Mouse (Mus musculus): ENCODE results near the gene Prlr. TPM values are rescaled to one million over a fixed set of nuclear protein-coding genes. Genes with fewer than 3 reads are reported as not detected.

The Prlr gene
- total and polyA plus RNA-seq, 2 experiments from 2014 or later: 2.3 to 4.8 TPM

DNA sequence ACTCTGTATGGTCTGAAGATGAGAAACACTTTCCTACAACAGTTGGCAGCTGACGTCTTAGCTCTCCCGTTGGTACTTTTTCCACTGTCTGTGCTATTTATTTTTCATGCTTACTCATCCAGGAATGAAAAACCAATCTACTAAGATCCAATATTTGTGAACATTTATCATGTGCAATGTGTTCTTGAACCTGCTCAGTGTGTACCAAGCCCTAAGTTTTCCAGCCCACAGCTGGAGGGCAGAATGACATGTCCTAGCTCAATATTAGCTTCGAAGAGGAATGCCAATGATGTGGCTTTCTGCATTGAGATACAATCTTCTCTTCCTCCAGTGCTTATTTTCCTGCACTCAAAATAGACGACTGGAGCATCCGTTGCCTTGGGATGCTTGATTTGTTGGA, 24.0 kb downstream of the Prlr start:
- Histone ChIP-seq H3K27me3 (ENCODE audit: insufficient read depth, low read length) (no peaks in the 10 kb centered on the region), H3K4me2 (ENCODE audit: low read depth, low read length, poor library complexity, severe bottlenecking) (no peak overlapping the region), H3K9me3 (ENCODE audit: low read length) (no peaks in the 10 kb centered on the region), H3K36me3 (ENCODE audit: insufficient read depth, low read length) (no peaks in the 10 kb centered on the region), H3K4me3 (ENCODE audit: low read depth, low read length) (no peak overlapping the region), H3K9ac (replicated peaks; ENCODE audit: low read length, poor library complexity, severe bottlenecking) (no peak overlapping the region), H3K4me1 (ENCODE audit: insufficient read depth, low read length) (no peaks in the 10 kb centered on the region), H3K27ac (ENCODE audit: low read depth, low read length) (no peak overlapping the region)
- 88% methylated on average over 5 of the region's 5 CpGs for WGBS
- no peak for ATAC-seq (ENCODE audit: low FRiP score)
- TF ChIP-seq CTCF (IDR thresholded peaks at IDR 0.05): no peak
- no peak for DNase-seq (ENCODE audit: low spot score)

DNA sequence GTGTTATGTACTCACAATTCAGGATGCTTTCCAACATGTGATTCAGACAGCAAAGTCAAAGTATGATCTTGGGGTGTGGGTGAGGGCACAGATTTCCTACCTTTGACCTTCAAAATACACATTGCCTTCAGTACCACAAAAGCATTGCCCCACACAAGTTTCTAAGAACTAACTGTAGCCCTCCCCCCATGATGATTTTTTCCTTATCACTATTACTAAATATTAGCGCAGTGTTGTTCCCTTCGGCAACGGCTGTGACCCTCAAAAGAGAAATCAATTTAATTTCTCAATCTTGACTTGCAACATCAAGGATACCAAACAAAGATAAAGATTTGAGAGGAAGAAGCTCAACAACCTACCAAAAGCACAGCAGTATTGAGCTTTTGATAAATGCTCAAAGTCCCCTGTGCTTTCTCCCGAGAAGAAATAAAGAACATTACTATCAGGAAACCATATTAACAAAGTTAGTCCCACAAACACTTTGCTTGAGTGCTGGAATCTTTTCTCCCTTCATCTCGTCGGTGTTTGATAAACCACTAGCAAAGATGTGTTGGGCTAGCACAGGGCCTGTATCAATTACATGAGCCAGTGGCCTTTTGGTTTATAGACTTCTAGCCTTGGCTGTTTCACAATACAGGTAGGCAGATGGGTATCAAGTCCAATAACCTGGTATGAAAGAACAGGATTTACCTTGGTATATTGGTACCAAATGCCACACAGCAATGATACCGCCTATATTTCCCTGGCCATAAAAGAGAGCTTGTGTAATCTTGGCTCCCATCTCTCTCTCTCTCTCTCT, 25.7 kb downstream of the Prlr start:
- WGBS: 94% methylated on average over 7 of the region's 7 CpGs
- Histone ChIP-seq H3K4me1 (ENCODE audit: insufficient read depth, low read length) (no peaks in the 10 kb centered on the region), H3K4me2 (ENCODE audit: low read depth, low read length, poor library complexity, severe bottlenecking) (no peak overlapping the region), H3K27me3 (ENCODE audit: insufficient read depth, low read length) (no peaks in the 10 kb centered on the region), H3K9ac (replicated peaks; ENCODE audit: low read length, poor library complexity, severe bottlenecking) (no peak overlapping the region), H3K9me3 (ENCODE audit: low read length) (no peaks in the 10 kb centered on the region), H3K4me3 (ENCODE audit: low read depth, low read length) (no peak overlapping the region), H3K36me3 (ENCODE audit: insufficient read depth, low read length) (no peaks in the 10 kb centered on the region), H3K27ac (ENCODE audit: low read depth, low read length) (no peak overlapping the region)
- no peak for TF ChIP-seq CTCF (IDR thresholded peaks at IDR 0.05)
- DNase-seq (ENCODE audit: low spot score) (no peak), ATAC-seq (ENCODE audit: low FRiP score) (no peak)

DNA sequence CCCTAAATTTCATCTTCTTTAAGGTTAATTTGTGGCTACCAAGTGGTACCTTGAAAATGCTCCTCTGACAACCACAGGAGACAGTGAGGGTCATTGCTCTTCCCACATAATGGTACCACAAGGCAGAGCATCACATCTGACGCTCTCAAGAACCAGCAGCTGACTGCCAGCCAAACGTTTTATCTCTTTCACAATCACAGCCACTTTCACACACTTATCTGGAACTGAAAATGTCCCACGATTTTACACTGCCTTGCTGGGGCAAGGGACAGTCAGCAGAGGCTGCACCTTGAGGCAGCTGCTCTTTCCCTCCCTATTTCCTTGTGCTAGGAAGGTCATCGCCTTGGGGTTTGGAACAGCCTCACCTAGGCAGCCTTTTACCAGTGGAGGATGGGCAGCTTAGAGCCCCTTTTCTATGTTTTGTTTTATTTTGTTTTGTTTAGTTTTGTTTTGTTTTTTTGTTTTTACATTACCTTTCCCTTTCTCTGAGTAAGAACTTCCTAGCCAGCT, 33.3 kb downstream of the Prlr start:
- Histone ChIP-seq H3K4me3 (ENCODE audit: low read depth, low read length) (no peak overlapping the region), H3K27me3 (ENCODE audit: insufficient read depth, low read length) (no peaks in the 10 kb centered on the region), H3K36me3 (ENCODE audit: insufficient read depth, low read length) (no peaks in the 10 kb centered on the region), H3K27ac (ENCODE audit: low read depth, low read length) (no peak overlapping the region), H3K9me3 (ENCODE audit: low read length) (no peaks in the 10 kb centered on the region), H3K4me1 (ENCODE audit: insufficient read depth, low read length) (no peaks in the 10 kb centered on the region), H3K4me2 (ENCODE audit: low read depth, low read length, poor library complexity, severe bottlenecking) (no peak overlapping the region), H3K9ac (replicated peaks; ENCODE audit: low read length, poor library complexity, severe bottlenecking) (no peak overlapping the region)
- TF ChIP-seq CTCF (IDR thresholded peaks at IDR 0.05): no peak
- 63% methylated on average over 4 of the region's 4 CpGs for WGBS
- ATAC-seq (ENCODE audit: low FRiP score) (no peak), DNase-seq (ENCODE audit: low spot score) (no peak)

DNA sequence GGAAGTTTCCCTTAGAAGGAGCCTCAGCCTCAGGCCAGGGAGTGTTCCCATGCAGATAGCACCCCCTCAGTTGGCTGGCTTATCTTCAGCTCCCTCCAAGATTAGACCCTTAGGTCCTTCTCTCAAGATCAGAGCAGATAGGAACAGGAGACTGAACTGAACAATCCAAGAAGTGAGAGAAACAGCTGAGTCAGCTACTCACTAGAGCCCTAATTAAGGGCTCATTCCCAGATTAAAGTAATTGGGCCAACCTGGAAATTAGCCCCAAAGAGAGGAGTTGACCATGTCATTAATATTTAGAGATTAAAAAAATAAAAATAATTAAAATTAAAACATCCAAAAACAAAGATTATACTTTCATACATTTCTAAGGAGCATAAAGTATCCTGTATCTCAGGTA, 35.0 kb downstream of the Prlr start:
- ATAC-seq (ENCODE audit: low FRiP score) (no peak), DNase-seq (ENCODE audit: low spot score) (no peak)
- H3K9ac ChIP-seq (replicated peaks; ENCODE audit: low read length, poor library complexity, severe bottlenecking): no peak overlapping the region
- H3K4me3 ChIP-seq (ENCODE audit: low read depth, low read length): no peak overlapping the region
- H3K4me1 ChIP-seq (ENCODE audit: insufficient read depth, low read length): no peaks in the 10 kb centered on the region
- no peak overlapping the region for H3K27ac ChIP-seq (ENCODE audit: low read depth, low read length)
- TF ChIP-seq CTCF (IDR thresholded peaks at IDR 0.05): no peak
- no peaks in the 10 kb centered on the region for H3K9me3 ChIP-seq (ENCODE audit: low read length)
- H3K36me3 ChIP-seq (ENCODE audit: insufficient read depth, low read length): no peaks in the 10 kb centered on the region
- H3K4me2 ChIP-seq (ENCODE audit: low read depth, low read length, poor library complexity, severe bottlenecking): no peak overlapping the region
- H3K27me3 ChIP-seq (ENCODE audit: insufficient read depth, low read length): no peaks in the 10 kb centered on the region

DNA sequence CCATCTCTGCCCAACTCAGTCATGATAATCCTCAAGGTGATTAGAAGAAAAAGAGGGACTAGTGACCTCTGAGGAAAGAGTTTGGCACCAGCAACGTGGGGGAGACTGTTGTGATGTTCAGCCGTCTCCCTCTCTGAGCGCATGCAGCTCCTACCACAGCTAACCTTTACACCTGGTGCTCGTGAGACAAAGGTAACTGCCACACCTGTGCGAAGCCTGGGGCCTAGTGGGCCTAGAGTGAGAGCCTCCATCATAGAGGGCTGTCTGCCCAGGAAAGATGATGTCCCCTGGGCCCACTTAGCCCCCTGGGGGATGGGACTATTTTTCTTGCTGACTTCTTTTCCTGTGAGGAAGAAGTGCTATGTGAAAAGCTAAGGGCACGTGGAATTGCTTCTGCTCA, 36.2 kb downstream of the Prlr start:
- 83% methylated on average over 6 of the region's 6 CpGs for WGBS
- H3K9me3 ChIP-seq (ENCODE audit: low read length): no peaks in the 10 kb centered on the region
- TF ChIP-seq CTCF (IDR thresholded peaks at IDR 0.05): no peak
- no peaks in the 10 kb centered on the region for H3K36me3 ChIP-seq (ENCODE audit: insufficient read depth, low read length)
- no peak overlapping the region for H3K27ac ChIP-seq (ENCODE audit: low read depth, low read length)
- no peaks in the 10 kb centered on the region for H3K27me3 ChIP-seq (ENCODE audit: insufficient read depth, low read length)
- no peak overlapping the region for H3K4me3 ChIP-seq (ENCODE audit: low read depth, low read length)
- no peak for DNase-seq (ENCODE audit: low spot score)
- no peaks in the 10 kb centered on the region for H3K4me1 ChIP-seq (ENCODE audit: insufficient read depth, low read length)
- no peak overlapping the region for H3K9ac ChIP-seq (replicated peaks; ENCODE audit: low read length, poor library complexity, severe bottlenecking)
- ATAC-seq (ENCODE audit: low FRiP score): no peak
- H3K4me2 ChIP-seq (ENCODE audit: low read depth, low read length, poor library complexity, severe bottlenecking): no peak overlapping the region

DNA sequence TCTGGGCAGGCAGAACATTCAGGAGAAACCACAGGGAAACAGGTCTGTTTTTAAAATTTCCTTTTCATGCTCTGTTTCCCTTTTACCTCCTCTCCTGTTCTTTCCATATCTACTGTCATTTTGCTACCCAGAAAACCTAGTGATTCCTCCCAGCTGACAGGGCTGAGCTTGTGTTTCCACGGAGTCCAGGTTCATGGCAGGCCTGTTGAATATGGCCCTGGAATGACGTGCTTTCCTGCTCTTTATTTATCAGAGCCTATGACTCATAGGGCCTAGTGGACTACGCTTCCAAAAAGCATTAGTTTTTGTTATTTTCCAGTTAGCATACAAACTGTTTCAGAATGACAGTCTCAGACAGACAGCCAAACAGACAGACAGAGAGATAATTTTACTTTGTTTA, 36.7 kb downstream of the Prlr start:
- no peak for TF ChIP-seq CTCF (IDR thresholded peaks at IDR 0.05)

More for the DNA sequence above, 36.7 kb downstream of the Prlr start:
- DNase-seq (ENCODE audit: low spot score) (no peak), ATAC-seq (ENCODE audit: low FRiP score) (no peak)
- Histone ChIP-seq H3K9ac (replicated peaks; ENCODE audit: low read length, poor library complexity, severe bottlenecking) (no peak overlapping the region), H3K9me3 (ENCODE audit: low read length) (no peaks in the 10 kb centered on the region), H3K4me2 (ENCODE audit: low read depth, low read length, poor library complexity, severe bottlenecking) (no peak overlapping the region), H3K4me3 (ENCODE audit: low read depth, low read length) (no peak overlapping the region), H3K36me3 (ENCODE audit: insufficient read depth, low read length) (no peaks in the 10 kb centered on the region), H3K27ac (ENCODE audit: low read depth, low read length) (no peak overlapping the region), H3K27me3 (ENCODE audit: insufficient read depth, low read length) (no peaks in the 10 kb centered on the region), H3K4me1 (ENCODE audit: insufficient read depth, low read length) (no peaks in the 10 kb centered on the region)
- 81% methylated on average over 3 of the region's 3 CpGs for WGBS

Data from midbrain, postnatal 0 days (tissue).